Mouse (Mus musculus) embryonic facial prominence, embryonic 15.5 days (tissue): Measurements from ENCODE around the gene Gm48551. TPM values are rescaled to one million over a fixed set of nuclear protein-coding genes. Genes with fewer than 3 reads are reported as not detected.

Experiments used
- ATAC-seq: fragments of 200-750 bp; cut with Nextera tagmentation; 2 replicates; pipeline ENCODE4 v1.8.0; 2017; ENCODE audit warnings: low read depth, moderate TSS enrichment; ENCODE audit not compliant: insufficient number of reproducible peaks, low FRiP score, low TSS enrichment
- H3K27ac ChIP-seq: fragments of 300-500 bp; sonication (generic); replicated peaks from 2 replicates; pipeline ENCODE4 v1.5.1; 2015; ENCODE audit warnings: mild to moderate bottlenecking, inconsistent platforms
- H3K27me3 ChIP-seq: fragments of 300-500 bp; sonication (generic); 2 replicates; pipeline ENCODE4 v1.6.1; 2015; ENCODE audit warnings: inconsistent platforms
- H3K36me3 ChIP-seq: fragments of 300-500 bp; sonication (generic); 2 replicates; pipeline ENCODE4 v1.6.1; 2015; ENCODE audit warnings: mild to moderate bottlenecking, inconsistent platforms
- H3K4me1 ChIP-seq: fragments of 300-500 bp; sonication (generic); 2 replicates; pipeline ENCODE4 v1.6.1; 2015; ENCODE audit warnings: inconsistent platforms
- H3K4me2 ChIP-seq: fragments of 300-500 bp; sonication (generic); replicated peaks from 2 replicates; pipeline ENCODE4 v1.6.1; 2015; ENCODE audit warnings: mild to moderate bottlenecking, inconsistent platforms
- H3K4me3 ChIP-seq: fragments of 300-500 bp; sonication (generic); replicated peaks from 2 replicates; pipeline ENCODE4 v1.5.1; 2015; ENCODE audit warnings: mild to moderate bottlenecking, inconsistent platforms
- H3K9ac ChIP-seq: fragments of 300-500 bp; sonication (generic); 2 replicates; pipeline ENCODE4 v1.6.1; 2015; ENCODE audit warnings: inconsistent platforms
- H3K9me3 ChIP-seq: fragments of 300-500 bp; sonication (generic); replicated peaks from 2 replicates; pipeline ENCODE4 v1.6.1; 2016; ENCODE audit warnings: inconsistent platforms
- WGBS: fragments of 180-500 bp; shearing (Covaris S2); methylation state at CpG from one replicate; pipeline ENCODE4 v1.1.7; 2015; 5-methylcytosine and 5-hydroxymethylcytosine counted together
- polyA plus RNA-seq: library from polyadenylated mRNA; unstranded; fragments of >200 nt; fragmentation: Nextera tagmentation; extraction: Ambion mirVana; gene quantifications from 2 replicates; pipeline ENCODE4 v1.2.1, GENCODE M21; 2015

The Gm48551 gene
- polyA plus RNA-seq: 3.1 and 3.2 TPM in 2 replicates

- peak; percentile 95 for ATAC-seq
- H3K4me1 ChIP-seq: peaks cover 25% of the 10 kb centered on the region
- peak within 1 kb of the TSS; percentile 70 for H3K9ac ChIP-seq
- WGBS: 8% methylated on average over 54 of the region's 54 CpGs
- H3K27ac ChIP-seq: peak within 1 kb of the TSS; percentile 89
- H3K36me3 ChIP-seq: peaks cover 32% of the 10 kb centered on the region
- H3K4me3 ChIP-seq: peak within 1 kb of the TSS; percentile 91
- no peaks in the 10 kb centered on the region for H3K27me3 ChIP-seq
- no peaks in the 10 kb centered on the region for H3K9me3 ChIP-seq
- H3K4me2 ChIP-seq: peak within 1 kb of the TSS; percentile 95
Observed at GRCm38 (mm10) chr10:81383802-81384604, at the start of gene Gm48551, which contains the start of gene Dohh. Gm48551 (plus strand) TSS chr10:81384466. Dohh (plus strand) TSS chr10:81384428.

- ATAC-seq: peak; percentile 58
- 39% methylated on average over 18 of the region's 19 CpGs for WGBS
- no peaks in the 10 kb centered on the region for H3K9me3 ChIP-seq
- peaks cover 40% of the 10 kb centered on the region for H3K4me1 ChIP-seq
- peak overlapping the region; percentile 23 for H3K4me2 ChIP-seq
- no peaks in the 10 kb centered on the region for H3K36me3 ChIP-seq
- H3K27me3 ChIP-seq: peaks cover 26% of the 10 kb centered on the region
- H3K4me3 ChIP-seq: no peak overlapping the region
- peak overlapping the region; percentile 86 for H3K27ac ChIP-seq
- H3K9ac ChIP-seq: no peak overlapping the region
Observed at GRCm38 (mm10) chr10:81335393-81336340, 48.6 kb upstream of the Gm48551 start.

GRCm38 (mm10) chr10:81336558-81336957 lies 47.7 kb upstream of the Gm48551 start:
- Histone ChIP-seq H3K27me3 (peaks cover 35% of the 10 kb centered on the region), H3K4me2 (peak overlapping the region; percentile 4; the same call in 1 of the 2 replicates), H3K4me3 (no peak overlapping the region), H3K4me1 (peaks cover 42% of the 10 kb centered on the region), H3K36me3 (no peaks in the 10 kb centered on the region), H3K27ac (peak overlapping the region; percentile 85), H3K9me3 (no peaks in the 10 kb centered on the region), H3K9ac (no peak overlapping the region)
- no peak for ATAC-seq
- WGBS: 87% methylated on average over 4 of the region's 4 CpGs

- Histone ChIP-seq H3K36me3 (0 out of 2 replicates have a peak, but pooled peaks cover under 1% of the 10 kb centered on the region), H3K27ac (no peak overlapping the region), H3K9ac (no peak overlapping the region), H3K9me3 (no peaks in the 10 kb centered on the region), H3K4me3 (no peak overlapping the region), H3K27me3 (peaks cover 55% of the 10 kb centered on the region), H3K4me1 (peaks cover 25% of the 10 kb centered on the region), H3K4me2 (no peak overlapping the region)
- ATAC-seq: no peak
- WGBS: 35% methylated on average over 17 of the region's 17 CpGs
Observed at GRCm38 (mm10) chr10:81340551-81341332, 43.5 kb upstream of the Gm48551 start.

GRCm38 (mm10) chr10:81341333-81341949 lies 42.8 kb upstream of the Gm48551 start:
- Histone ChIP-seq H3K36me3 (0 out of 2 replicates have a peak, but pooled peaks cover 5% of the 10 kb centered on the region), H3K4me2 (no peak overlapping the region), H3K4me1 (peaks cover 20% of the 10 kb centered on the region), H3K27ac (no peak overlapping the region), H3K4me3 (no peak overlapping the region), H3K9me3 (no peaks in the 10 kb centered on the region), H3K9ac (no peak overlapping the region), H3K27me3 (peaks cover 55% of the 10 kb centered on the region)
- ATAC-seq: no peak
- WGBS: 37% methylated on average over 16 of the region's 16 CpGs

GRCm38 (mm10) chr10:81342686-81343505 lies 41.4 kb upstream of the Gm48551 start, which contains the start of gene Gipc3:
Gipc3 (minus strand) TSS chr10:81343266.
- Histone ChIP-seq H3K27me3 (peaks cover 51% of the 10 kb centered on the region), H3K9me3 (no peaks in the 10 kb centered on the region)

GRCm38 (mm10) chr10:81344421-81345161 lies 39.7 kb upstream of the Gm48551 start:
- Histone ChIP-seq H3K4me2 (no peak overlapping the region), H3K27ac (no peak overlapping the region), H3K27me3 (peaks cover 44% of the 10 kb centered on the region), H3K4me1 (peaks cover 43% of the 10 kb centered on the region), H3K4me3 (no peak overlapping the region), H3K9ac (no peak overlapping the region), H3K9me3 (no peaks in the 10 kb centered on the region), H3K36me3 (peaks cover 13% of the 10 kb centered on the region)
- no peak for ATAC-seq
- WGBS: 49% methylated on average over 8 of the region's 8 CpGs

More at GRCm38 (mm10) chr10:81342686-81343505, 41.4 kb upstream of the Gm48551 start, which contains the start of gene Gipc3:
- Histone ChIP-seq H3K4me3 (peak within 1 kb of the TSS; percentile 45), H3K27ac (no peak within 1 kb of the TSS), H3K36me3 (peaks cover 12% of the 10 kb centered on the region), H3K4me1 (peaks cover 29% of the 10 kb centered on the region), H3K9ac (peak within 1 kb of the TSS; percentile 24; the same call in 1 of the 2 replicates), H3K4me2 (peak within 1 kb of the TSS; percentile 77)
- 6% methylated on average over 57 of the region's 67 CpGs for WGBS
- no peak for ATAC-seq

GRCm38 (mm10) chr10:81345162-81345534 lies 39.1 kb upstream of the Gm48551 start:
- Histone ChIP-seq H3K4me2 (no peak overlapping the region), H3K9ac (no peak overlapping the region), H3K36me3 (peaks cover 13% of the 10 kb centered on the region), H3K4me3 (no peak overlapping the region), H3K9me3 (no peaks in the 10 kb centered on the region), H3K4me1 (peaks cover 47% of the 10 kb centered on the region), H3K27ac (no peak overlapping the region), H3K27me3 (peaks cover 44% of the 10 kb centered on the region)
- 77% methylated on average over 4 of the region's 4 CpGs for WGBS
- ATAC-seq: no peak

- peak overlapping the region; percentile 41 for H3K4me2 ChIP-seq
- H3K27ac ChIP-seq: 0 out of 2 replicates have a peak overlapping the region, but pooled peaks have one; percentile 23
- peaks cover 47% of the 10 kb centered on the region for H3K4me1 ChIP-seq
- ATAC-seq: no peak
- peaks cover 33% of the 10 kb centered on the region for H3K27me3 ChIP-seq
- H3K9me3 ChIP-seq: no peaks in the 10 kb centered on the region
- WGBS: 14% methylated on average over 55 of the region's 55 CpGs
- H3K36me3 ChIP-seq: peaks cover 13% of the 10 kb centered on the region
- no peak overlapping the region for H3K9ac ChIP-seq
- peak overlapping the region; percentile 24 for H3K4me3 ChIP-seq
Observed at GRCm38 (mm10) chr10:81346453-81347067, 37.7 kb upstream of the Gm48551 start.
